Mouse (Mus musculus) B cell, adult 2 months (primary cell): ENCODE data around the gene Oxct1.
A peak's percentile ranks its signal among the peaks of the same experiment; 100 is the strongest.

Source experiments
- DNase-seq, 2 experiments: peaks; one replicate each; pipeline ENCODE4 v3.0.0; 2022

Oxct1 gene

DNA sequence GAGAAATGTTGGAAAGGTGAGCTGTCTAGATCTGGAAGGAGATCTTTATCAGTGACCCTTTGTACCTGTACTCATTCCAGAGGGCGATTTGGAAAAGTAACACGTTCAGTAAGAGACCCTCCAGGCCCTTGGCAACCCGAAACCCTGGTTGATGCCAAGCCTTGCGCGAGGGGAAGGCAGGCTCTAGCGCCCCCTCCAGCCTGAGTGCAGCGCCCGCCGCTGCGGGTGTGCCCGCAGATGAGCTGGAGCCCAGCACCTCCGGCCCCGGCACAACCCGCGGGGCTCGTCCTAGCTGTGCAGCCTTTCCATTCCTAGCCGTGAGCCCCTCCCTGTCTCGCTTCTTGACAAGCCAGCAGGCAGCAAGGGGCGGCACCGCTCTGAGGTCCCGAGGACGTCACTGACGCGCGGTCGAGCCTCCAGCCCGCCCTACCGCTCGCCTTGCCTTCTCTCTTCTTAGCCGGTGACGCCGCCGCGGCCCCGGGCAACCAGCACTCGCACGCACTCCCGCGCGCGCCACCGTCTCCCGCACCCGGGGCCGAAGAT lies at the start of gene Oxct1:
Gene Oxct1 (plus strand): TSS at position 153 of the 543 bp plus-strand sequence.
- peak; percentile 81 to 82 for DNase-seq

DNA sequence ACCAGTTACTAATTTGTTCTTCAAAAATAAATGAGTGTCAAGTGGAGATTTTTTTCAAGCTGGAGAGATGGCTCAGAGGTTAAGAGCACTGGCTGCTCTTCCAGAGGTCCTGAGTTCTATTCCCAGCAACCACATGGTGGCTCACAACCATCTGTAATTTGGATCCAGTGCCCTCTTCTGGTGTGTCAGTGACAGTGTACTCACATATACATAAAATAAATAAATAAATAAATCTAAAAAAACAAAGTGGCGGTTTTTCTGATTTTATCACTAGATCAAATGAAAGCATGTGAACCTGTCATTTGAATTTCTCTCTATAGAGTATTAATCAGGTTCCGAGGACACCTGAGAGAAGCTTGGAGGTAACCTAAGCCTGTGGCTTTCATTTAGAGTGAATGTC lies 47.9 kb upstream of the Oxct1 start:
- peak in 1 of 2 experiments; percentile 17 for DNase-seq

DNA sequence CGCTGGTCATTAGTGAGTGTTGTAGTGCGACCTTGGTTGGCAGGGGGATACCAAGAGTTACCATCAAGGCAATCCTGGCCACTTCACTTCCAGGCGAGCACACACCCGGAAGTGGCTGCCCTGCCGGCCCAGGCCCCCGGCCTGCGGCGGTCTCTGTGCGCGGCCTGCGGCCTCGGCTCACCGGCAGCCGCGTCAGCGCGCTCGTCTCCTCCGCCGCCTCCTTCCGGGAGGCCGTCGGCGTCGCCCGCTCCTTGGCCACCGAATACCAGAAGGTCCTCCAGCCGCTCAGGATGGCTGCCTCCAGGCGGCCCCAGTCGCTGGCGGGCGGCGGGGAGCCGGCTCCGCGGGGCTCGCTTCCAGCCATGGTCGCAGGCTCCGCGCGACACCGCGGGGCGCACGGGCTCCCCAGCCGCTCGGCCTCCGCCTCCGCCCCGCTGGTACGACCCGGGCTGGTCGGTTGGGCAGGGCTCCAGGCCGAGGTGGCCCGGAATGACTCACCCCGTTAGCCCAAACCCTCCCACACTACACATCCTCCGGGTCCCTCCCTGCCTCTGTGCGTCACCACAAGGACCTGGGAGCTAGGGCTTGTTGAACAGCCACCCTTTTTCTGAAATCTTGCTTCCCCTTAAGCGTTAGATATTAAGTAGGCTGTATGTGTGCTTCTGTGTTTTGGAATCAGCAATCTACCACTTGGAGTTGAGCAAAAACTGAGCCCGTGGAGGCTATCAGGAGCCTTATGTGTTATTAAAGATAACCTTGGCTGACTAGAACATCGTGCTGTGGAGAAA lies 46.9 kb upstream of the Oxct1 start, which contains the start of gene Fbxo4:
Gene Fbxo4 (minus strand): TSS at position 513 of the 788 bp plus-strand sequence.
- peak; percentile 86 to 90 for DNase-seq

DNA sequence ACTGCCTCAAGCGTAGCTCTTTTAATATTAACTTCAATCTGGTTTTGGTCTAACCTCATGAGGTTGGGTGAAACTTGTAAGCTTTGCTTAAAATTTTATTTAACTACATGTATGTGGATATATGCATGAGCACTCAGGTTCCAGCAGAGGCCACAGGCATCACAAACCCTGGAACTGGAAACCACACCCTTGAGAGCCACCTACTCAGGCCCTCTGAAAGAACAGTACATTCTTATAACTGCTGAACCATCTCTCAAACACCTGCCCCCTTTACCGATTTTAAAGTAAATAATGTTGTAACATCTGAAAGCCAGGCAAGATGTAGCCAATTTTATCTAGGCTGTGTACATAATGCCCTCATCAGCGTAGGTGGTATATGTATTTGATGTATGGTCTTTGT lies 46.3 kb upstream of the Oxct1 start:
- peak; percentile 43 to 48 for DNase-seq

DNA sequence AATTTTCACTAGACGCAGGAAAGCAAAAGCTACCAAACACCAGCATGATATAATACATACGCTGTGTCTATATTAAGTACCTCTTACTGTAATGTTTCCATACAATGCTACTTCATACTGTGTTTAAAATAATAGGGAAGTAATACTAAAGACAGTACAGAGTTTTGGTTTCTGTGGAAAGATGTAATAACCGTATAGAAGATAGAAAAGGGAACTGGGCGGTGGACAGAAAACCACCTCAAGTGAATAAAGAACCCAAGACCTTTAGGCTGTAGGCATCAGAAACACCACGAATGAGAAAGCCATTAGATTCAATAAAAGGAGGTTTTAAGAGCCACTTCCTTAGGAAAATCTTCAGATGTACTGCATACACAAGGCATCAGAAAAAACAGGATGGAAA lies 43.5 kb upstream of the Oxct1 start:
- DNase-seq: peak; percentile 28 to 37

DNA sequence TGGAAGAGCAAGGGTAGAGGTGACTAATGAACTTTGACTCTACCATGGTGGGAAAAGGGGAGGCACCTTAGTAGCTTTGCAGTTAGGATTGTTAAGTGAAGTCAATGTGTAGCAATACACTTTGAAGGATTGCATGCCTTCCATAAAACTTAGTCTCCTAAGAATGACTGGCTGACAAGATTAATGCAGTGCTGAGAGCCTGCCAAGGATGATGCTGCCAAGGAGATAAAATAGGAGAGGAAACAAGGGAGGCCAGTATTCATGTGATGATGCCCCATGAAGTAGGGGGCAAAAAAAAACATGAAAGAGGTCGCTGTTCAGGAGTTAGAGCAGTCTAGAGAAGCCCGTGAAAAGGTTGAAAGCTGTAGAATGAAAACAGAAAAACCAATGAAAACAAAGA lies 41.3 kb upstream of the Oxct1 start:
- DNase-seq: no peak

DNA sequence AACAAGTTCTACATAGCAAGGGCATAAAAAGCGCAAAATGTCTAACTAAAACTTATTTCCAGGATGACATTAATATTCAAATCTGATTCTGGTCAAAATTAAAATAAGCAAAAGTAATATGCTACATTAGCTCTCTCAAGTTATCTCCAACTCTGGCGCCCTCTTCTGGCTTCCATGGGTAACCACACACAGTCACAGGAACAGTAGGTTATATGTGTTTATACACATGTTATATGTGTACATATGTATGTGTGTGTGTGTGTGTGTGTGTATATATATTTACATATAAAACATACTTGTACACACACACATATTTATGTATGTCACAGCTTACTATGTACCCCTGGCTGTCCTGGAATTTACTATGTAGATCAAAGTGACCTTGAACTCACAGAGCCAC lies 38.2 kb upstream of the Oxct1 start:
- peak; percentile 74 to 79 for DNase-seq

DNA sequence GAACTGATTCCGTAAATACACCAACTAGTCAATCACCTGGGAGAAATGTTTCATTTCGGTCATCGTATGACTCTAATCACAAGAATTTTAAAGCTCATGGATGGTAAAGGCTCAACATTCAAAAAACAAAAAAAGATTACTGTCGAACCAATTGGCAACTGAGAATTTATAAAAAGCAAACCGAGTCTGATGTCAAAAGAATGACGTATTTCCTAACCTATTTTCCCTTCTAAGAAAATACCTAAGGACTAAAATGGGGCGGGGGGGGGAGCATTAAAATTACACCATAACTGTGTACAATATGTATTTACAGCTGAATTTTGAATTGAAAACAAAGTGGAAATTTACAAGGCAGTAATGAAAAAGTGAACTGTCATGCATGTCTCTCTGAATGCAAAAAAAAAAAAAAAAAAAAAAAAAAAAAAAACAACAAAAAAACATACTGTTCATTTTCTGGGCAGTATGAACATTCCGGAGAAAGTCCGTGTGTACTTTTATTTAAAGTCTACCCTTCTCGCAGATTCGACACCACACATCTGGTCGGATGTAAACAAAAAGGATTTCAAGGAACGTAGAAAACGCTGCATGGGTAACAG lies 31.2 kb upstream of the Oxct1 start:
- DNase-seq: no peak

DNA sequence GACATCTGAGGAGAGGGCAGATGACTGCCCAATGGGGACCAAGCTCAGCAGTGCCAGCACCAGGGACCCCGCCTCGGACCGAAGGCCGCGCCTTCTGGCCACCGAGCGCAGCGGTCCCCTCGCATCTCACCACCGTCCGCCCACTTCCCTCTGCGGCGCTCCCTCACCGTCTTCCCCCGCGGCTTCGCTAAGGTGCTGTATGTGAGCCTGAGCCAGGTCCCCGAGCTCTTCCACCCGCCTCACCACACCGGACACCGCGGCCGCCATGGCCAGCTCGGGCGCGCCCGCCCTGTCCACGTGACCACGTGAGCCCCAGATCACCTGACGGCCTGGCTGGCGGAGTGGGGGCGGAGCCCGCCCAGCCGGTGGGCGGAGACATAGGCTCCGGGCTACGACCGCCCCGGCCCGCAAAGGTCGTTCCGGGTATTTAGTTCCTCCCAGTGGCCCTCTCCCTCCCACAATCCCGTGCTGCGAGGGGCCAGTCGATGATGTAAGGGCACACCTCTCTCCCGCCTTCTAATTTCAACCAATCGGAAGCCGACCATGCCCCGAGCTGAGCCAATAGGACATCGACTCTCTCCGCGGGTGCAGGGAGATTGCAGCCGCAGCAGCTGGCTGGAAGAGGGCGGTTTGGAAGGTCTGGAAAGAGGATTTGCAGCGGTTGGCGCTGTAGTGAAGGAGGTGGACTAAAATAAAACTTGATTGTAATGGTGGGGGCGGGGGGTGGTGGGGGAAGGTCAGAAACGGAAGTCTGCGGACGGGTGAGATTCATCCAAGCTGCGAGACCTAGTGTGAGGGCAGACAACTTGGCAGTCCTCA lies 30.5 kb upstream of the Oxct1 start, which contains the start of gene AW549877:
Gene AW549877 (minus strand): TSS at position 297 of the 819 bp plus-strand sequence.
- peak; percentile 99 for DNase-seq

DNA sequence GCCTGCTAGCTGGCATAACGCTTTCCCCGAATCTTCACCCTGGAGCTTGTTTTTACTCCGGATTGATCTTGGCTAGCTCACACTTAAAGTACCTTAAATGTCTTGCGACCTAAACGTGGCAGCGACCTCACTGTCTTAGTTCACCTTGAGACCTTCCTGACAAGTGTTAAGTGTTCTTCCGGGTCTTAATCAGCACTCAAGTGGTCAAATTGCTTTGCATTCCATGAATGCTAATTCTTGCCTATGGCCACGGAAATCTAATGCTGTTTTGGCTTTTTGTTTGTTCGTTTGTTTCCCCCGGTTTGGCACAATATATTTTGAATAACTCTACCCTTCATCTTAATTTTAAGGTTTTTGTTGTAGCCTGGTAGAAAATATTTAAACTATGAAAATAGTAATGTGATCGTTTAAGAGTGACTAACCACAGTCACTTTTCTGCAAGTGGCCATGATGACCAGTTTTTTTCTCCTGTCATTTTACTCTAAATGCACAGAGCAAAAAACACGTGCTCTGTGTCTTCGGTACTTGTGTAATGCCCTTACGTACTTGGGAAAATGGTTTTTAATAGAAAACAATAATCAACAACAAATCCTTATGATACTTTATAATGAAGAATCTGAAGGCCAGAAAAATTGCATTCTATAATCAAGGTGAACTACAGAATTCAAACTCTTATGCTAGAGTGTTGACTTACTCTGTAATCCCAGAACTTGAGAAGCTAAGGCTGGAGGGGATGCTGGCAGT lies 29.7 kb upstream of the Oxct1 start:
- DNase-seq: no peak

DNA sequence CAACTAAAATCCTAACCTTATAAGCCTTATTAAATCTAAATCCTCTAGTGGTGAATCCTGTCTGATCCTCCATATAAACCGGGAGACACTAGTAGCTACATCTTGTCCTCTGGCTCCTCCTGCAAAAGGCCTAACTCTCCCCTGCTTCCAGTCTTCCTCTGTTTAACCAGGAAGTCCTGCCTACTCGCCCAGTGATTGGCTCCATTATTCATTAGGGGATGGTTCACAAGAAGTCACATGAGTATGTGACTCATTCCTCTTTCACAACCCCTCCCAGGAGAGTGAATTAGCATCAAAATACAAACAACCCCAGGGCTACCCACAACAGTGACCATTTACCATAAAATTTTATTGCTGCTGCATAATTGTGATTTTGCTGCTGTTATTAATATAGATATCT lies 27.0 kb upstream of the Oxct1 start:
- no peak for DNase-seq

DNA sequence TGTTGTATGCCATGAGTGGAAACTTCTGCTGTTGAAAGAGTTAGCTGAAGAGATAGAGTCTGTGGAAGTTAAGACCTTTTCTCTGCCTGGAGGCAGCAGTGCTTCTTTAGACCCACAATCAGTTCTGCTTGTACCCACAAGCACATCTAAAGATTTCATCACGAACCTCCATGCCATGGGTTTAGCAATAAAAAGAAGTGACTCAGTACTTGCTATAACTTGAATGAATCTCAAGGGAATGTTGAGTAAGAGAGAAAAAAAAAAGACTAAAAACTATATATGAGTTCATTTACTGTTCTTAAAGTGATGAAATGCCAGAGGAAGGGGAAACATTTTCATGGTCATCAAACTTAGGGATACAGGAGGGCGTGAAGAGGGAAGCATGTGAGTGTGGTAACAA lies 25.6 kb upstream of the Oxct1 start:
- DNase-seq: no peak

DNA sequence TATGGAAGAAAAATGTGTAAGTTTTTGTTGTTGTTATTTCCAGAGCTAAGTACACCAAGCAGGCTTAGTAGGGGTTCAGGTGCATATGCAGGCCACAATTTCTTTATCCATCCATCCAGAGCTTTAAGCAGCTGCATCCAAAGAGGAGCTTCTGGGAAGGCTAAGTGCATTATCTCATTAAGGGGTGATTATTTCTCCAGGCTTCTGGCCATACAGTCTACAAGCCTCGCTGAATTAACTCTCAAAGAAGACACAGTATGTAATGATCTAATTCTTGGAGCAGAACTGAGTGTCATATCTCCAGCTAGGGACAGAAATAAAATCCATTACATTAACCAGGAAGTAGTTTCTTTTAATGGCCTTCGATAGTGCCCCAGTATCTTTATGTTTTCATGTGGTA lies 12.3 kb upstream of the Oxct1 start:
- DNase-seq: no peak

DNA sequence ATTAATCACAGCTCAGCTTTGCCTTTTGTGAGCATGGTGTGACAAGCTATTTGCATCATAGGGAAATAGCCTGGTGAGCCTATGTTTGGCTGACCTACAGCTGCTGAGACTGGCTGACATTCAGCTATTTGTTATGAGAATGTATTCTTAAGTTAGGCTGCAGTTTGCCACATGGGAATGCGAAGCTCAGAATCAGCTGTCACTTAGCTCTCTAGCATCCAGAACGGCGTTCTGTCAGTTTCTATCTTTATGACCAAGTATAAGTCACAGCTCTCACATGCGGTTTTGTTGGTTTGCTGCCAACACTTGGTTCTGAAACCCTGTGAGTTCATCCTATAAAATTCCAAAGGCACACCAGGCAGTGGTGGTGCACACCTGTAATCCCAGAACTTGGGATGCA lies 5.5 kb upstream of the Oxct1 start:
- no peak for DNase-seq

DNA sequence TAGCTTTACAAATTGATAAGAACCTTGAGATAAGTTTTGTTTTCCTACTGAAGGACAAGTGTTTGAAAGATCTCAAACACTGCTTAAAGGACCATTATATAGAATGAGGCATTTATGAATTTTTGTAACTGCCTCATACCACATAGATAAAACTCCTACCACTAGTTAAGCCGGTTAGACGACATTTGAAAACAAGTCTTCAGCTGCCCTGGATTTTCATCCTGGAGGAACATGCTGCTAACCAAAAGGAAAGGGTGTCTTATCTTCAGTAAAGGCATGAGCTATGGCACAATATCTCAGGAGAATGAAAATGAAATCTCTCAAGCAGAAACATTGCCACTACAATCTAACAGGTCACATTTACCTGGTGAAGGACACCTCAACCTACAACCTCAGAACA lies 2.4 kb upstream of the Oxct1 start:
- no peak for DNase-seq

DNA sequence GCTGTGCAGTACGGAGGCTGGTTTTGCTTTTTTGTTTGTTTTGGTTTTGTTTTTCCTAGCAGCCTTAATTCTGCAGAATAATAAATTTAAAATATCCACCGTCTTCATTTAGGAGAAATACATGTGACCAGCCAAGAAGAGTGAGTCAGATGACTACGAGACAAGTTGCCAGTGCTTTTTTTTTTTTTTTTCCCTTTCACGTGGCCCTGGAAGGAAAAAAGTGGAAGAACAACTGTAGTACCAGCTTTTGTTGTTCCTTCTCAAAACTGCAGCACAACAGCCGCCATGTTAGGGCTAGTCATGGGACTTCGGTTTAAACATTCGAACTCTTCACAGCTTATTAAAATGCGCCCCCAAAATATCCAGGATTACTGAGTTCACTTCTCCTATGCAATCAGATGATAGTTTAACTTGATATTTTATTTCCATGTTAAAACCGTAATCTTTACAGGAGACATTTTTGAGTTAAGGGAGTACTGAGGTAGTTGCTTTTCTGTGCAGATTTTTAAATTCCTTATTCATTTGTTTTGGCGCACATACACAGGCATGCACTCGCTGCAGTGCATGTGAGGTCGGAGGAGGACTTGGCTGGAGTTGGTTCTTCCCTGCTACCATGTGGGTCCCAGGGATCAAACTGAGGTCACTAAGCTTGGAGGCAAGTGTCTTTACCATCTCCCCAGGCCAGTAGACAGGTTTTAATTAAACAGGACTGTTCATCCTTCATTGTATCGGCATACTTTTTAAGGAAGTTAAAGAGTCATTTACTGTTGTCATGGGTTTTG lies 1.3 kb upstream of the Oxct1 start:
- DNase-seq: no peak

DNA sequence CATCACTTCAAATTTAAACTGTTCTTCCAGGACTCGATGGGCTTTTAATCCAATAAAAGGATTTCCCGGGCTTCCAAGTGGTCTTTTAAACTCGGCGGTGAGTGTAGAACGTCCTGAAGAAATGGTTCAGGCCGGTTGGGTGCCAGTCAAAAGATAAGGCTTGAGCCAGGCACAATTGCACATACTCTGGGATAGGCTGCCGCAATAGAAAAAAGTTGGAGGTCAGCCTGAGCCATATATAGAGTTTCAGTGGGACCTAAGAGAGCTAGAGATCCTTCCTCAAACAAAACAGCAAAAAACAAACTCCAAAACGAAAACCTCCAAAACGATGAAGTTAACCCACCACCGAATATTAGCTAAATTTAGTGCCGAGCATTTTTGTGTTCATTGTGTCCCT lies 677 bp upstream of the Oxct1 start:
- no peak for DNase-seq

DNA sequence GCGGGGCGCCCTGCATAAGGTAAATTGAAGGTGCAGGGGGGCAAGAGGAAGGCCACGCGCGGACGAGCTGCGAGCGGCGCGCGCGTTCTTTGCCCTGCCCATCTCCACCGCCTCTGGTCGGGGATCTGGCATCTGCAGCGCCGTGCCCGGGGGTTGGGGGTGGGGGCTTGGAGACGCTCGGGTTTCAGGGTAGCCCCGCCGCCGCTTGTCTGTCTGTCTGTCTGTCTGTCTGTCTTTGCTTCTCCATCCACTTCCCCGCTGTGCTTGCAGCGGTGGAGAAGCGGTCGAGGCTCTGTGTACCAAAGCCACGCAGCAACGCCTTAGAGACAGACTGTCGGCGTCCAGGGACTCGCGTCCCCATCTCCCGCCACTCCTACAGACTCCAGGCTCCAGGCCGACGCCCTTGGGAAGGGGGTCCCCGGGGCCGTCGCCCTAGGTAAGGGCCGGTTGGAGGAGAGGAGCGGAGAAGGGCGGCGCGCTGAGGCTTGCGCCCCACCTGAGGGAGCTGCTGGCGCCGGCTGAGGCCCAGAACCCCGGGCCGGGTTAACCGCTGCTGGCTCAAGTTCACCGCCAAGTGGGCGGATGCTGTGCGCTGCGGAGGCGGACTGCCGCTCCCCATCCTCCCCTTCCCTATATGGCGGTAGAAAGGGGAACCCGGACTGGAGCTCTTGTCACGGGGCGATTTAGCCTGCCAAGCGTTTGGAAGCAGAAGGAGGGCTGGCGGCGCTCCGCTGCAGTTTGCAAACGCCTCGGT lies 825 bp downstream of the Oxct1 start:
- DNase-seq: peak; percentile 81 to 82

DNA sequence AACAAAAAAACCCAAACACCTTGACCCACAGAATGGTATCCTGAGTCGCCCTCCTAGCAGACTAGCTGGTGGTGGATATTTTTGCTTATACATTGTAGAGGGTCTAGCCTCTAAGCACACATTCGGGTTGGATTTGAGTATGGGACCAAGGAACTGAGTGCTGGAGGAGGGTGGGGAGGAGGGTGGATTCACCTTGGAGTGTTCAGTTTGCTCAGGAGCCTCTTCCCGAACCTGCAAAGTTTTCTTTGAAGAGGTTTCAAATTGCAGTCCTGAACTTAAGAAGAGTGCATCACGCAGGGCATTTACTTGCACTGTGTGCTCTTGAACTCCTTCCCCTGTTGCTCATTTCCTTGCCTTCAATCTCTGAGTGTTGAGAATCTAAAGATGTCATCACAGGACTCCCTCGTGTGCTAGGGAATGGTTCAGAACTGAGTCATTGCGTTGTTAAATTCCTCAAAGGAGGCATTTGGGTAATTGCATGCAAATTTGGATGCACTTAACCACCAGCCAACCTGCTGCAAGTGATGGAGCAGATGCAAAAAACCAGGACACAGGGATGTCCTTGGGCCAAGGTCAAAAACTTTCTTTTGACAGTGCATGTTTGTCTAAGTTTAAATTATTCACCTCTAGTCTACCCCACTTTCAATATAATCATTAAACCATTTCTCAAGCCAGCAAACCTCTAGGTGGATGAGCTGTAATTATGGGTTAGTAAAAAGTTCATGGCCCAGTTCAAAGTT lies 1.7 kb downstream of the Oxct1 start:
- DNase-seq: no peak

DNA sequence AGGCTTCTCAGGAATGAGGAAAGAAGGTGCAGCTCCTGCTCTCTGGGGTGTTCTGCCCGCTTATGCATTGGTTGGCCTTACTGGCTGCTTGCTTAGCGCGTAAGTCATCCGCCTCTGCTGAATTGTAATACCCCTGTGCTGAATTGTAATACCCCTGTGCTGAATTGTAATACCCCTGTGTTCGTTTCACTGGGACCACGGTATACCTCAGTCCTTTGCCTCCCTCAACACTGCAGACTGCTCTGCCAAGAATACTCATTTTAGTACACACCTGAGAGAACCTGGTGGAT lies 2.2 kb downstream of the Oxct1 start:
- no peak for DNase-seq

DNA sequence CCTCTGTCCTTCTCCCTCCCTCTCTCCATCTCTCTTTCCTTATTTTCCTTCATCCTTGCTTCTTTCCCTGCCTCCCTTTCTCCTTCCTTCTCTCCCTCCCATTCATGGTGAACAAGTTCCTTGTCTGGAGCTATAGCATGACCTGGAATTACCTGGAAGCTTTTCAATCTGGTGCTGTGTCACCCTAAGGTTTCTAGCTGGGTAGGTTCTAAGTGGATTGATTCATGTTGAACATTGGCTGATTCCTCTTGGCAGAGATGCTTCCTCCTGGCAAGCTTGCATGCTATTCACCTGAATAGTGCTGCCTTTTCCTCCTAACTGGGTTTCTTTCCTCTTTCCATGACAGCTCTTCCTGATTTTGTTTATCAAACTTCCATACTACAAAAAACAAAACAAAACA lies 2.8 kb downstream of the Oxct1 start:
- no peak for DNase-seq
